Mouse (Mus musculus) stomach, postnatal 0 days (tissue): ENCODE data around the gene Gpnmb.

Source experiments
- CTCF ChIP-seq: IDR thresholded peaks from 2 replicates; pipeline ENCODE4 v1.5.1; 2016; ENCODE audit warnings: antibody characterized with exemption, low read depth, mild to moderate bottlenecking, moderate library complexity
- EP300 ChIP-seq: optimal IDR thresholded peaks from 2 replicates; pipeline ENCODE3; 2016; ENCODE audit warnings: antibody characterized with exemption

- no peak for TF ChIP-seq CTCF
- no peak for TF ChIP-seq EP300
These were observed 62.7 kb downstream of the Gpnmb start for GRCm38 (mm10) chr6:49099086-49099485.
